Mouse (Mus musculus): ENCODE data around the gene Tmem156. TPM values are rescaled to one million over a fixed set of nuclear protein-coding genes. Genes with fewer than 3 reads are reported as not detected.

The Tmem156 gene
- polyA plus RNA-seq (2015; fragmentation: Nextera tagmentation; extraction: Ambion mirVana): 0.11 and 0.13 TPM in 2 replicates

DNA sequence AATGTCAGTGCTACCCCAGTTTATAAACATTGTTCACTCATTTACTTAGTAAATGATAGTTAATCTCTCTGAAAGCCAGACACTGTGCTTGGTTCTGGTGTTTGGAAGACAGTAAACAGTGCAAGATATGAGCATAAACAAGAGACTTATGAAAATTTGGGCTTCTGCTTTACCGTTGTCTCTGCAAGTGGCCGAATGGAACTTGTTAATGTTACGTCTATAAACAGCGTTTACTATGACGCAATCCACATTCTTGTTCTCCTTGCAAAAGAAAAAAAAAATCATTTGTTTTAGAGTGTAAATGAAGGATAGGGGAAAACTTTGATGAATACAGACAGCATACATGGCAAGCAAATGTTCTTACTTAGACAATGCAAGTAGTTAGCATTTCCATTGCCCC, at the start of gene Tmem156:
TSS of gene Tmem156 (minus strand) at position 212 of the 400 bp plus-strand sequence.
- H3K9me3 ChIP-seq: no peaks in the 10 kb centered on the region
- H3K27me3 ChIP-seq: no peaks in the 10 kb centered on the region
- H3K4me1 ChIP-seq: no peaks in the 10 kb centered on the region
- H3K27ac ChIP-seq (replicated peaks): no peak within 1 kb of the TSS
- H3K4me2 ChIP-seq (replicated peaks): no peak within 1 kb of the TSS
- no peak for ATAC-seq (replicated peaks)
- H3K4me3 ChIP-seq: no peak within 1 kb of the TSS
- H3K36me3 ChIP-seq: no peaks in the 10 kb centered on the region
- H3K9ac ChIP-seq (replicated peaks): no peak within 1 kb of the TSS
- 74% methylated on average over 5 of the region's 5 CpGs for WGBS

DNA sequence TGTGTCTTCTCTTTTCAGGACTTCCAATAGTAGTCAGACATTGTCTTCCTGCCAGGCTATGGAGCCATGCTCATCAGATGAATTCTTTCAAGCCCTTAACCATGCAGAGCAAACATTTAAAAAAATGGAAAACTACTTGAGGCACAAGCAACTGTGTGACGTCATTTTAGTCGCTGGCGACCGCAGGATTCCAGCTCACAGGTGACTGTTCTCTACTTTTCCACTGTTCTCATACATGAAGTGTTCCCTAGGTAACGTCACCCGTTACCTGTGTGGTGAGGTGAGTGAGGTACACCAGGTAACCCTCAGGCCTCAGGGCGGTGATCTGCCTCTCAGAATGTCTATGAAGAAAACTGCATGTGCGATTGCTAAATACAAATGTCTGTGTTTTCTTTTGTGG, 49.3 kb upstream of the Tmem156 start:
- no peak for ATAC-seq (replicated peaks)
- H3K27me3 ChIP-seq: no peaks in the 10 kb centered on the region
- no peak overlapping the region for H3K4me2 ChIP-seq (replicated peaks)
- H3K4me3 ChIP-seq: no peak overlapping the region
- H3K9me3 ChIP-seq: no peaks in the 10 kb centered on the region
- peaks cover 34% of the 10 kb centered on the region for H3K36me3 ChIP-seq
- H3K9ac ChIP-seq (replicated peaks): no peak overlapping the region
- H3K4me1 ChIP-seq: peaks cover 16% of the 10 kb centered on the region
- WGBS: 92% methylated on average over 8 of the region's 8 CpGs
- no peak overlapping the region for H3K27ac ChIP-seq (replicated peaks)

DNA sequence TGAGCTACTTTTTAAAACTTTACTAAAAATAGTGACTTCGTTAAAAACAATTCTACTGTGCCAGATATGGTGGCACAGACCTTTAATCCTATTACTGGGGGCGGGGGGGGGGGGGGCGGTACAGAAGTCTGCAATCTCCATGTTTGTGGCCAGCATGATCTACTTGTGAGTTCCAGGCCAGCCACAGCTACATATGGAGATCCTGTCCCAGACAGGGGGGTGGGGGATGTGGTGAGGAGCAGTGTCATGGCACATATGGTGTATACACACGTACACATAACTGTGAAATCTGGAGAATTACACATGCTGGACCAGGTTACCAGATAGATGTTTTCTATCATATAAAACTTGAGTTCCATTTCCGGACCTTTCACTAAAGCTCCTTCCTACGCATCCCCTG, 45.1 kb upstream of the Tmem156 start:
- ATAC-seq (replicated peaks): no peak; the same call in 1 of the 2 replicates
- Histone ChIP-seq H3K9ac (replicated peaks) (no peak overlapping the region), H3K27me3 (no peaks in the 10 kb centered on the region), H3K9me3 (no peaks in the 10 kb centered on the region), H3K27ac (replicated peaks) (no peak overlapping the region), H3K4me1 (peaks cover 30% of the 10 kb centered on the region), H3K36me3 (peaks cover 9% of the 10 kb centered on the region), H3K4me2 (replicated peaks) (no peak overlapping the region), H3K4me3 (no peak overlapping the region)
- WGBS: 69% methylated on average over 6 of the region's 6 CpGs

DNA sequence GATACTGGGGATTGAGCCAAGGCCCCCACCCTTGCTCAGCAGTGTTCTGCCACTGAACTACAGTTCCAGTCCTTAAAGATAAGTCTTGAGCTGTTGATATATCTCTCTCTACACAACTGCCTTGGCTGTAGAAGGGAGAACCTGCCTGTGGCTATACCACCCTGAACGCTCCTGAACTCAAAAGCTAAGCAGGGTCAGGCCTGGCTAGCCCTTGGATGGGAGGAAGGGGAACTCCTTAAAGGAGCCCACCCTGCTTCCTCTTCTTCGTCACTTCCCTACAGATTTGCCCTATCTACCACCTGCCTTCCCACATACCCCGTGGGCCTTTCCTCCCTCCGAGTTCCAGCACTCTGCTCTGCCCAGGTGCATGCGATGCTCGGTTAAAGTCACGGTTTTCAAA, 44.2 kb upstream of the Tmem156 start:
- no peaks in the 10 kb centered on the region for H3K27me3 ChIP-seq
- H3K4me2 ChIP-seq (replicated peaks): no peak overlapping the region
- 87% methylated on average over 7 of the region's 7 CpGs for WGBS
- ATAC-seq (replicated peaks): no peak
- peaks cover 30% of the 10 kb centered on the region for H3K4me1 ChIP-seq
- no peak overlapping the region for H3K9ac ChIP-seq (replicated peaks)
- H3K4me3 ChIP-seq: no peak overlapping the region
- peaks cover 1% of the 10 kb centered on the region; the same call in 1 of the 2 replicates for H3K36me3 ChIP-seq
- no peaks in the 10 kb centered on the region for H3K9me3 ChIP-seq
- no peak overlapping the region for H3K27ac ChIP-seq (replicated peaks)

DNA sequence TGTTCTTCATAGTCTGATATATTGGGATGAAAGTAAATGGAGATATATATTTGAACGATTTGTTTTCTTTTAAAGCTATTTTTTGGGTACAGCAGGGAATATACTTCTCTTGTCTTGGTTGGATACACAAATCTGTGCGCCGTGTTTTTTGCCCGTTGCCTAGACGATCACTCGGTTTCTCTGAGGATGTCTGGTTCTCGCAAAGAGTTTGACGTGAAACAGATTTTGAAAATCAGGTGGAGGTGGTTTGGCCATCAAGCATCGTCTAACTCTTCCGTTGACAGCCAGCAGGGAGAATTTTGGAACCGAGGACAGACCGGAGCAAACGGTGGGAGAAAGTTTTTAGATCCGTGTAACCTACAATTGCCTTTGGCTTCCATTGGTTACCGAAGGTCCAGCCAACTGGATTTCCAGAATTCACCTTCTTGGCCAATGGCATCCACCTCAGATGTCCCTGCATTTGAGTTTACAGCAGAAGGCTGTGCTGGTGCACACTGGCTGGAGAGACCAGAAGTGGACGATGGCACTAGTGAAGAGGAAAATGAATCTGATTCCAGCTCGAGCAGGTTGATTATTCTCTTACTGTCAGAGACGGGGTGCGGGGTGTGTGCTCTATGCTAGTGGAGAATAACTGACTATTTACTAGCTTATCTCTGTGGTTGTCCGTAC, 39.4 kb upstream of the Tmem156 start:
- peaks cover 38% of the 10 kb centered on the region for H3K4me1 ChIP-seq
- H3K4me2 ChIP-seq (replicated peaks): peak overlapping the region; percentile 62
- peak overlapping the region; percentile 87 for H3K9ac ChIP-seq (replicated peaks)
- H3K9me3 ChIP-seq: no peaks in the 10 kb centered on the region
- peak overlapping the region; percentile 77 for H3K4me3 ChIP-seq
- H3K27ac ChIP-seq (replicated peaks): peak overlapping the region; percentile 92
- WGBS: 1% methylated on average over 20 of the region's 20 CpGs
- peak; percentile 55 for ATAC-seq (replicated peaks)
- H3K27me3 ChIP-seq: no peaks in the 10 kb centered on the region
- H3K36me3 ChIP-seq: no peaks in the 10 kb centered on the region

DNA sequence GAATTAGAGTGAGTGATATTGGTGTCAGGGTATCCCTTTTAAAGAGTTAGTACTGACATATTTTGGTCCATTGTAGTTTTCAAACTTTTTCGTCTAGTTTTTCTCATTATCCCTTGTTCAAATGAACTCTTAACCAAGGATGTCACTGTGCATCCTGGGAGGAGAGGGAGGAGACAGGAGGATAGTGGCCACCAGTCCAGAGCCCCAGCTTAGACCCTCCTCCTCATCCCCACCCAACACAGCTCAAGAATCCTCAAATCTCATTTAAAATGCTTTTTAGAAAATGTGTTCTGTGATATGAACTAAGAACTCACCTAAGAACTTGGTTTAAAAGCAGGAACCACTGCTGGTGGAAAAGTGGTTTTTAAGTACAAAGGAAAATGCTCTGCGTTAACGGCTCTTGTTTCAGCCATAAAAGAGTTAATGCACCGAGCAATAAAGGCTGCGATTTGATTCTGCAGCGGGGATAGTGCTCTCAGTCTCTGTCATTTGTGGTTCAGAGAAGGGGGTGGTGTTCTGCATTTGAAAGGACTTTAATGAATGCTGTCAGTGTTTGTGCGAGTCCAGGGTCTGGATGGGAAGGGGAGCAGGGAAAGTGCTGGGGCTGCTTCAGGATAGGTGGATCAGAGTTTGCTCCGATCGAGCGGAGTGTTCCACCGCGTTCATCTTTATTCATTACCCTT, 38.7 kb upstream of the Tmem156 start:
- no peaks in the 10 kb centered on the region for H3K9me3 ChIP-seq
- no peaks in the 10 kb centered on the region for H3K27me3 ChIP-seq
- H3K9ac ChIP-seq (replicated peaks): peak overlapping the region; percentile 87
- H3K4me2 ChIP-seq (replicated peaks): peak overlapping the region; percentile 62
- peaks cover 31% of the 10 kb centered on the region for H3K4me1 ChIP-seq
- no peaks in the 10 kb centered on the region for H3K36me3 ChIP-seq
- 1% methylated on average over 12 of the region's 12 CpGs for WGBS
- H3K27ac ChIP-seq (replicated peaks): peak overlapping the region; percentile 92
- peak overlapping the region; percentile 77 for H3K4me3 ChIP-seq
- peak; percentile 94 for ATAC-seq (replicated peaks)

GRCm38 (mm10) chr5:65128481-65128880, 36.5 kb upstream of the Tmem156 start:
- Histone ChIP-seq H3K27me3 (no peaks in the 10 kb centered on the region), H3K9me3 (no peaks in the 10 kb centered on the region), H3K4me3 (no peak overlapping the region), H3K36me3 (no peaks in the 10 kb centered on the region), H3K4me1 (peaks cover 22% of the 10 kb centered on the region), H3K4me2 (replicated peaks) (no peak overlapping the region), H3K27ac (replicated peaks) (no peak overlapping the region), H3K9ac (replicated peaks) (no peak overlapping the region)
- no peak for ATAC-seq (replicated peaks)
- 51% methylated on average over 2 of the region's 2 CpGs for WGBS

- H3K27ac ChIP-seq (replicated peaks): no peak overlapping the region
- H3K27me3 ChIP-seq: no peaks in the 10 kb centered on the region
- H3K9me3 ChIP-seq: no peaks in the 10 kb centered on the region
- H3K4me3 ChIP-seq: no peak overlapping the region
- 100% methylated on average over 1 of the region's 1 CpGs for WGBS
- H3K4me2 ChIP-seq (replicated peaks): no peak overlapping the region
- no peaks in the 10 kb centered on the region for H3K36me3 ChIP-seq
- H3K4me1 ChIP-seq: peaks cover 16% of the 10 kb centered on the region
- no peak for ATAC-seq (replicated peaks)
- no peak overlapping the region for H3K9ac ChIP-seq (replicated peaks)
Measured at GRCm38 (mm10) chr5:65126137-65126536, 34.2 kb upstream of the Tmem156 start.

DNA sequence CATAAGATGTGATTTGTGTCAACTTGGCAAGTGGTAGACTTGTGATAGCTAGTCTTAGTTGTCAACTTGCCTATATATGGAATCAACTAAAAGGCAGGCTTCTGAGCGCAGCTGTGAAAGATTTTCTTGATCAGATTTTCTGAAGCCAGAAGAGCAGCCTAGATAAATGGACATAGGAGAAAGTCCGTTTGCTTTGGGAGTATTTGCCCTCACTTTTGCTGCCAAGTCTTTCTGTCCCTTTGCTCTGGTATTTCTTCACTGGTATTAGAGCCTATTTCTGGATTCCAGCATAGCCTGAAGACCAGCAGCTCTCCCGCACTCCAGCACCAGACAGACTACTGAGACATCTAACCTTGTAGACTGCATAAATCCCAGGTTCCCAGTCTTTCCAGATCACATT, 30.7 kb upstream of the Tmem156 start:
- Histone ChIP-seq H3K9me3 (no peaks in the 10 kb centered on the region), H3K36me3 (no peaks in the 10 kb centered on the region), H3K9ac (replicated peaks) (no peak overlapping the region), H3K27me3 (no peaks in the 10 kb centered on the region), H3K4me2 (replicated peaks) (no peak overlapping the region), H3K27ac (replicated peaks) (no peak overlapping the region), H3K4me3 (no peak overlapping the region), H3K4me1 (no peaks in the 10 kb centered on the region)
- 83% methylated on average over 3 of the region's 3 CpGs for WGBS
- ATAC-seq (replicated peaks): no peak

DNA sequence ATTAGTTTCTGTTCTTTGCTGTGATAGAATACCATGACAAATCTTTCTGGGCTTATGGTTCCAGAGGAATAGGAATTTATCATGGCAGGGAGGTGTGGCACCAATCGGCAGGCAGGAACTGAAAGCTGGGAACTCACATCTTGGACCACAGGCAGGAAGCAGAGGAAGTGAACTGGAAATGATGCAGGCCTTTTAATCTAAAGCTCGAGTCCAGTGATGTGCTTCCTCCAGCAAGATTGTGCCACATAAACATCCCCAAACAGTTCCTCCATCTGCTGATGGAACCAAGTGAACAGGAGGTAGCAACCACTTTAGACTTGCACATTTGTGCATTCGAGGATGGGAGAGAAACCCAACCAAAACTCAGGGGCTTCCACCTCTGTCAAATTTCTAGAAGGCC, 28.0 kb upstream of the Tmem156 start:
- no peak overlapping the region for H3K4me2 ChIP-seq (replicated peaks)
- H3K9me3 ChIP-seq: no peaks in the 10 kb centered on the region
- no peak for ATAC-seq (replicated peaks)
- no peak overlapping the region for H3K4me3 ChIP-seq
- H3K27ac ChIP-seq (replicated peaks): no peak overlapping the region
- 0 out of 2 replicates have a peak, but pooled peaks cover 3% of the 10 kb centered on the region for H3K36me3 ChIP-seq
- no peaks in the 10 kb centered on the region for H3K4me1 ChIP-seq
- 52% methylated on average over 3 of the region's 3 CpGs for WGBS
- H3K9ac ChIP-seq (replicated peaks): no peak overlapping the region
- no peaks in the 10 kb centered on the region for H3K27me3 ChIP-seq

DNA sequence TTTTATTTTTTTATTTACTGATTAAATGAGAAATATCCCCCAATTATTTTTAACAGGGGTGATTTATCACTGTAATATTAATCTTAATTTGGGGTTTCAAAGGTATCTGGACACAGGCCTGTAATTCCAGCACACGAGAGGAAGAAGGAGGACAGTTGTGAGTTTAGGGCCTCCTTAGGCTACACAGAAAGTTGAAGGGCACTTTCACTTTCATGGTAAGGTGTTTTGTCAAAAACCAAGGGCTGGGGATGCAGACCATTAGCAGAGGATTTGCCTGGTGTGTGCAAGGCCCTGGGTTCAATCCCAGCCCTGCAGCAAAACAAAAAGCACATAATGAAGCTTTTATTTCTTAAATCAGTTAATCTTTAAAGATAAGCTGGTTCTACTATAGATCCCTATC, 27.6 kb upstream of the Tmem156 start:
- WGBS: 78% methylated on average over 1 of the region's 1 CpGs
- no peak overlapping the region for H3K9ac ChIP-seq (replicated peaks)
- H3K36me3 ChIP-seq: 0 out of 2 replicates have a peak, but pooled peaks cover 3% of the 10 kb centered on the region
- no peaks in the 10 kb centered on the region for H3K27me3 ChIP-seq
- ATAC-seq (replicated peaks): no peak
- H3K9me3 ChIP-seq: no peaks in the 10 kb centered on the region
- no peak overlapping the region for H3K27ac ChIP-seq (replicated peaks)
- no peaks in the 10 kb centered on the region for H3K4me1 ChIP-seq
- H3K4me3 ChIP-seq: no peak overlapping the region
- H3K4me2 ChIP-seq (replicated peaks): no peak overlapping the region

DNA sequence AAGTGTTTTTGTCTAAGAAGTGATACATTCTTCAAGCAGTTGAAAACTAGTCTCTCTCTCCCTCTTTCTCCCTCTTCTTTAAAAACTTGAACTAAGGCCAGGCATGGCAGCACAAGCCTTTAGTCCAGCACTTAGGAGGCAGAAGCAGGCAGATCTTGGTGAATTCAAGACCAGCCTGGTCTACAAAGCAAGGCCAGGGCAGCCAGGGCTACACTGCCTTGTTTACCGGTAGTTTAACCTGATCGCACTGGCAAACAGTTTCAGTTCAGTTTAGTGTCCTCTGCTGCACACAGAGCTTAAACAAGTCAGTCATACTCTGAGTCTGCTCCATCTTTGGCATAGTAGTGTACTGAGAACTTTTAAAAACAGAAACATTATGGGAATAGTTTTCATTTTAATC, 24.9 kb upstream of the Tmem156 start:
- Histone ChIP-seq H3K27me3 (no peaks in the 10 kb centered on the region), H3K9me3 (no peaks in the 10 kb centered on the region), H3K9ac (replicated peaks) (no peak overlapping the region), H3K4me2 (replicated peaks) (no peak overlapping the region), H3K4me3 (no peak overlapping the region), H3K36me3 (0 out of 2 replicates have a peak, but pooled peaks cover 3% of the 10 kb centered on the region), H3K27ac (replicated peaks) (no peak overlapping the region), H3K4me1 (no peaks in the 10 kb centered on the region)
- no peak for ATAC-seq (replicated peaks)
- WGBS: 96% methylated on average over 2 of the region's 2 CpGs
